Mouse (Mus musculus): ENCODE measurements around the gene Mrpl2. TPM values are rescaled to one million over a fixed set of nuclear protein-coding genes. Genes with fewer than 3 reads are reported as not detected.

Mrpl2 gene
- polyA plus RNA-seq, 1 experiment from 2014 or later = 117 TPM

DNA sequence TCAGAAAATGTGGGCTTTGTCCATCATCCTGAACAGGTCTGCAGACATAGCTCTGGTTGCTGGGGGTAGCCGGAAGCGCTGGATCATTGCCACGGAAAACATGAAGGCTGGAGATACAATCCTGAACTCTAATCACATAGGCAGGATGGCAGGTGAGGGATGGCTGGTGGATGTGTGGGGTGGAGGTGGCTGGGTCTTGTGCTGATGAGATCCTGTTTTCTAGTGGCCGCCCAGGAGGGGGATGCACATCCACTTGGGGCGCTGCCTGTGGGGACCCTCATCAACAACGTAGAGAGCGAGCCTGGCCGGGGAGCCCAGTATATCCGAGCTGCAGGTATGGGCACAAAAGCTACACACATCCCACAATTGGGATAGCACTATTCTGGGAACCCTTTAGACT is 2.4 kb downstream of the Mrpl2 start:
- DNase-seq (ENCODE audit: low spot score) (no peak), ATAC-seq (replicated peaks; ENCODE audit: low FRiP score) (no peak)
- Histone ChIP-seq H3K4me1 (replicated peaks; ENCODE audit: control insufficient read depth, insufficient read depth, low read length) (peaks cover 27% of the 10 kb centered on the region), H3K4me3 (ENCODE audit: low read depth, low read length) (no peak overlapping the region), H3K9me3 (ENCODE audit: control insufficient read depth, low read length) (no peaks in the 10 kb centered on the region), H3K4me2 (ENCODE audit: low read depth, low read length, severe bottlenecking) (no peak overlapping the region), H3K9ac (ENCODE audit: low read length) (no peak overlapping the region), H3K27me3 (ENCODE audit: control insufficient read depth, insufficient read depth, low read length) (no peaks in the 10 kb centered on the region), H3K36me3 (ENCODE audit: control insufficient read depth, insufficient read depth, low read length) (no peaks in the 10 kb centered on the region), H3K27ac (ENCODE audit: low read depth, low read length) (no peak overlapping the region)
- WGBS = 95% methylated on average over 9 of the region's 9 CpGs

DNA sequence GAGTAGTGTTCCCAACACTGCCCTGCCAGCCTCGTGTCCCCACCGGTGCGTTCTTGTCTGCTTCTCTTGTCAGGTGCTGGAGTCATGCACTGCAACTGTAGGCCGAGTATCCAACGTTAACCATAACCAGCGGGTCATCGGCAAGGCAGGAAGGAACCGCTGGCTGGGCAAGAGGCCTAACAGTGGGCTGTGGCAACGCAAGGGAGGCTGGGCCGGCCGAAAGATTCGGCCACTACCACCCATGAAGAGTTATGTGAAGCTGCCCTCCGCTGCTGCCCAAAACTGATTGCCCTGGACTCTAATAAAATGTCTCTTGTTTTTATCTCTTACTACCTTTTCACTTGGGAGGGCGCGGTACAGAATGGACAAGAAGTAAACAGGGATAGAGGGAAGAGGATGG is 3.8 kb downstream of the Mrpl2 start:
- ATAC-seq (replicated peaks; ENCODE audit: low FRiP score) = no peak
- Histone ChIP-seq H3K9ac (ENCODE audit: low read length) (peak overlapping the region; percentile 92), H3K27ac (ENCODE audit: low read depth, low read length) (peak overlapping the region; percentile 84), H3K9me3 (ENCODE audit: control insufficient read depth, low read length) (no peaks in the 10 kb centered on the region), H3K36me3 (ENCODE audit: control insufficient read depth, insufficient read depth, low read length) (peaks cover 10% of the 10 kb centered on the region; the same call in 1 of the 2 replicates), H3K4me3 (ENCODE audit: low read depth, low read length) (peak overlapping the region; percentile 68), H3K4me2 (ENCODE audit: low read depth, low read length, severe bottlenecking) (peak overlapping the region; percentile 86), H3K4me1 (replicated peaks; ENCODE audit: control insufficient read depth, insufficient read depth, low read length) (peaks cover 25% of the 10 kb centered on the region), H3K27me3 (ENCODE audit: control insufficient read depth, insufficient read depth, low read length) (no peaks in the 10 kb centered on the region)
- no peak for DNase-seq (ENCODE audit: low spot score)
- 39% methylated on average over 15 of the region's 15 CpGs for WGBS

DNA sequence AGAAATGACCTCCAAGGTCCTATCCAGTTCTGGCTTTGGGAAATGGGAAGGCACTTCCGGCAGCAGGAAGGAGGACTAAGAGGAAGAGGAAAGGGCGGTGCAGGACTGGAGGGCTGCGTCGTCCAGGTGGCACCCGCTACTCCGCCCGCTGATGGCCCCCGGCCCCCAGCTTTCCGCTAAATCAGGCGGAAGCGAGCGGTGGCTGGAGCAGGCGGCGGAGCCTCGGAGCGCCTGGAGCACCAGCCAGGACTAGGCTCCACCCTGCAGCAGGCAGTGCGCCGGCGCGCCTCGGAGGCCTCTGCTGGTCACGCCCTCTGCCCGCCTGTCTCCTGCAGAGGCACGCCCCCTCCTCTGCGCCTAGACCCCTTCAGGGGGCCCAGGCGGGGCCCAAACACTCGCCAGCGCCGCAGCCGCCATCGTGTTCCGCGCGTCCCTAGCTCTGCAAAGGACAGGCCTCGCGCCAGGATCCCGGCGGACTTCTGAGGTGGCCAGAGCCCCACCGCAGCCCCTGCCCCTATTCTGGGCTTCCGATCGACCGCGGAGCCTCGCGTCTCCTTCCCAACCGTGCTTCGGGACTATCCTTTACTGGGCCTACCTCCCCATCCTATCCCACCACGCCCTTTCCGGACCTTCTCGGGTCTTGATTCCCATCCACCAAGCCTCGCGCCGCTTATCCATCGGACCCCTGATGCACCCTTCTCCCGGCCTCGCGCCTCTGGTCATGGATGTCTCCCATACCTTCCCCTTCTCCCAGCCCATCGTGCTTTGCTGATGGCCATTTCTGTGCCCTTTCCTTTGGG is 4.4 kb downstream of the Mrpl2 start, which contains the start of gene Cul7:
Cul7 (plus strand) TSS at position 106 of the 800 bp plus-strand sequence.
- Histone ChIP-seq H3K27ac (ENCODE audit: low read depth, low read length) (peak within 1 kb of the TSS; percentile 84), H3K36me3 (ENCODE audit: control insufficient read depth, insufficient read depth, low read length) (peaks cover 13% of the 10 kb centered on the region; the same call in 1 of the 2 replicates), H3K27me3 (ENCODE audit: control insufficient read depth, insufficient read depth, low read length) (no peaks in the 10 kb centered on the region), H3K4me2 (ENCODE audit: low read depth, low read length, severe bottlenecking) (peak within 1 kb of the TSS; percentile 86), H3K4me1 (replicated peaks; ENCODE audit: control insufficient read depth, insufficient read depth, low read length) (peaks cover 20% of the 10 kb centered on the region), H3K9me3 (ENCODE audit: control insufficient read depth, low read length) (no peaks in the 10 kb centered on the region), H3K4me3 (ENCODE audit: low read depth, low read length) (peak within 1 kb of the TSS; percentile 68), H3K9ac (ENCODE audit: low read length) (peak within 1 kb of the TSS; percentile 92)
- under 1% methylated on average over 58 of the region's 58 CpGs for WGBS
- DNase-seq (ENCODE audit: low spot score) = peak; percentile 97
- peak; percentile 93 for ATAC-seq (replicated peaks; ENCODE audit: low FRiP score)

DNA sequence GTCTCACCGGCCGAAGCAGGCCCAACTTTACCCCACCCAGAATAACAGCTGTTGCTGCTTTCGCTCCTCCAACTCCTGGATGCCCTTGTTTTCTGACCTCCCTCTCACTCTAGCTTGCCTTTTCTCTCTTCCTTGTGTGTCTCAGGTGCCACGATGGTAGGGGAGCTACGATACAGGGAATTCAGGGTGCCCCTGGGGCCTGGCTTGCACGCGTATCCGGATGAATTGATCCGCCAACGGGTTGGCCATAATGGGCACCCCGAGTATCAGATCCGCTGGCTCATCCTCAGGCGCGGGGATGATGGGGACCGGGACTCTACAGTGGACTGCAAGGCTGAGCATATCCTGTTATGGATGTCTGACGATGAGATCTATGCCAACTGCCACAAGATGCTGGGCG is 5.3 kb downstream of the Mrpl2 start:
- no peaks in the 10 kb centered on the region for H3K9me3 ChIP-seq (ENCODE audit: control insufficient read depth, low read length)
- DNase-seq (ENCODE audit: low spot score) (no peak), ATAC-seq (replicated peaks; ENCODE audit: low FRiP score) (no peak)
- no peaks in the 10 kb centered on the region for H3K27me3 ChIP-seq (ENCODE audit: control insufficient read depth, insufficient read depth, low read length)
- peaks cover 15% of the 10 kb centered on the region; the same call in 1 of the 2 replicates for H3K36me3 ChIP-seq (ENCODE audit: control insufficient read depth, insufficient read depth, low read length)
- peak overlapping the region; percentile 68 for H3K4me3 ChIP-seq (ENCODE audit: low read depth, low read length)
- H3K27ac ChIP-seq (ENCODE audit: low read depth, low read length) = no peak overlapping the region
- peak overlapping the region; percentile 86 for H3K4me2 ChIP-seq (ENCODE audit: low read depth, low read length, severe bottlenecking)
- 79% methylated on average over 17 of the region's 17 CpGs for WGBS
- H3K4me1 ChIP-seq (replicated peaks; ENCODE audit: control insufficient read depth, insufficient read depth, low read length) = peaks cover 20% of the 10 kb centered on the region
- peak overlapping the region; percentile 92 for H3K9ac ChIP-seq (ENCODE audit: low read length)

DNA sequence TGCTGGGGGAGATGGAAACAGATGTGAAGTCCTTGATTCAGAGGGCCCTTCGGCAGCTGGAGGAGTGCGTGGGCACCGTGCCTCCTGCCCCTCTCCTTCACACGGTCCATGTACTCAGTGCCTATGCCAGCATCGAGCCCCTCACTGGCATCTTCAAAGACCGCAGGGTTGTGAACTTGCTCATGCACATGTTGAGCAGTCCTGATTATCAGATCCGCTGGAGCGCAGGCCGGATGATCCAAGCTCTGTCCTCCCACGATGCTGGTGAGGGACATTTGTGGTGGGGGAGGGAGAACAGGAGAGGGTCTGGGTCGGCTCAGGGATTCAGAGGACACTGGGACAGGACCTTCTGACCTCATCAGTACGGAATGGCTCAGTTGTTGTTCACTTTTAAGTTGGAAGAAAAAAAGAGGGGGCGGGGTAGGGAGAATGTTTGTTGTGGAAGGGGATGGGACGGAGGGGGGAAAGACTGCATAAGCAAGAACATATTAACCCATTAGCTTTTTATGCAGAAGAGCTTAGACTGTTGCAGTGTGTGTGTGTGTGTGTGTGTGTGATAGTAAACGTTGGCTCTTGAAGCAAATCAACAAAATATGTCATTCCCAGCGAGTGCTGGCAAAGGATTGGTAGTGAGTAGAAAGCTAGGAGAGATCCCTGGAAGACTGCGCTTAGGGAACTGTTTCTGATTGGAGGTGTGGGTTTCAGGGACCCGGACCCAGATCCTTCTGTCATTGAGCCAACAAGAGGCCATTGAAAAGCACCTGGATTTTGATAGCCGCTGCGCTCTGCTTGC is 5.9 kb downstream of the Mrpl2 start:
- ATAC-seq (replicated peaks; ENCODE audit: low FRiP score) (no peak), DNase-seq (ENCODE audit: low spot score) (no peak)
- 78% methylated on average over 20 of the region's 20 CpGs for WGBS

DNA sequence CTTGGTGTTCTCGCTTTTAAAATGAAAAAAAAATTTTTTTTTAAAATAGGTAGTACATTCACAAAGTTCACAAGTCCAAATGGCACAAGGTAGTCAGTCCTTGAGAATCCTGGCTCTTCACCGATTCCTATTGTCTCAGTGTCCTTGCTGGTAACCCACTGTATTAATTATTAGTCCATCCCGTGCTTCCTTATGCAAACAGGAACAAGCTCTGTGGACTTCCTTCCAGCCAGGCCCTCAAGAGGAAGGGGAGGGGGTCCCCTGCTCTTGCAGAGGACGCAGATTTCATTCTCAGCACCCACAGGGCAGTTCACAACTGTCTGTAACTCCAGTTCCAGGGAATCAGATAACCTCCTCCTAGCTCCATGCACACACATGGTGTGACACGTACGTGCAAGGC is 10.0 kb downstream of the Mrpl2 start:
- no peaks in the 10 kb centered on the region for H3K27me3 ChIP-seq (ENCODE audit: control insufficient read depth, insufficient read depth, low read length)
- H3K36me3 ChIP-seq (ENCODE audit: control insufficient read depth, insufficient read depth, low read length) = peaks cover 26% of the 10 kb centered on the region
- DNase-seq (ENCODE audit: low spot score) (no peak), ATAC-seq (replicated peaks; ENCODE audit: low FRiP score) (no peak)
- no peak overlapping the region for H3K4me3 ChIP-seq (ENCODE audit: low read depth, low read length)
- H3K9ac ChIP-seq (ENCODE audit: low read length) = no peak overlapping the region
- H3K4me1 ChIP-seq (replicated peaks; ENCODE audit: control insufficient read depth, insufficient read depth, low read length) = peaks cover 9% of the 10 kb centered on the region
- H3K4me2 ChIP-seq (ENCODE audit: low read depth, low read length, severe bottlenecking) = no peak overlapping the region
- H3K9me3 ChIP-seq (ENCODE audit: control insufficient read depth, low read length) = no peaks in the 10 kb centered on the region
- H3K27ac ChIP-seq (ENCODE audit: low read depth, low read length) = no peak overlapping the region
- WGBS = 92% methylated on average over 6 of the region's 6 CpGs

More for the DNA sequence above, 5.9 kb downstream of the Mrpl2 start:
- Histone ChIP-seq H3K4me2 (ENCODE audit: low read depth, low read length, severe bottlenecking) (peak overlapping the region; percentile 86), H3K27ac (ENCODE audit: low read depth, low read length) (no peak overlapping the region), H3K9ac (ENCODE audit: low read length) (peak overlapping the region; percentile 10), H3K36me3 (ENCODE audit: control insufficient read depth, insufficient read depth, low read length) (peaks cover 15% of the 10 kb centered on the region; the same call in 1 of the 2 replicates), H3K4me3 (ENCODE audit: low read depth, low read length) (peak overlapping the region; percentile 6; the same call in 1 of the 2 replicates), H3K9me3 (ENCODE audit: control insufficient read depth, low read length) (no peaks in the 10 kb centered on the region), H3K27me3 (ENCODE audit: control insufficient read depth, insufficient read depth, low read length) (no peaks in the 10 kb centered on the region), H3K4me1 (replicated peaks; ENCODE audit: control insufficient read depth, insufficient read depth, low read length) (peaks cover 17% of the 10 kb centered on the region)

DNA sequence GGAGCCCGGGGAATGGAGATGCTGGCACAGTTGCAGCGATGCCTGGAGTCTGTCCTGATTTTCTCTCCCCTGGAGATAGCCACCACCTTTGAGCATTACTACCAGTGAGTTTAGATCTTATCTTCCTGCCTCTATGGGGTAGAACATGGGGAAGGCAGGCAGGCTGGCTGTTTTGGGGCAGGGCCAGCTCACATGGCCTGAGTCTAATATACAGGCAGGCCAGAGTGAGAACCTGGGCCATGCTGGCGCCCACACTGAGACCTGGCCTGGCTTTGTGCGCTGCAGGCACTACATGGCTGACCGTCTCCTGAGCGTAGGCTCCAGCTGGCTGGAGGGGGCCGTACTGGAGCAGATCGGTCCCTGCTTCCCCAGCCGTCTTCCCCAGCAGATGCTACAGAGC is 15.3 kb downstream of the Mrpl2 start:
- H3K4me2 ChIP-seq (ENCODE audit: low read depth, low read length, severe bottlenecking) = no peak overlapping the region
- ATAC-seq (replicated peaks; ENCODE audit: low FRiP score) (no peak), DNase-seq (ENCODE audit: low spot score) (no peak)
- no peaks in the 10 kb centered on the region for H3K9me3 ChIP-seq (ENCODE audit: control insufficient read depth, low read length)
- H3K4me3 ChIP-seq (ENCODE audit: low read depth, low read length) = no peak overlapping the region
- H3K27me3 ChIP-seq (ENCODE audit: control insufficient read depth, insufficient read depth, low read length) = no peaks in the 10 kb centered on the region
- no peak overlapping the region for H3K9ac ChIP-seq (ENCODE audit: low read length)
- no peak overlapping the region for H3K27ac ChIP-seq (ENCODE audit: low read depth, low read length)
- 96% methylated on average over 9 of the region's 9 CpGs for WGBS
- H3K36me3 ChIP-seq (ENCODE audit: control insufficient read depth, insufficient read depth, low read length) = peaks cover 27% of the 10 kb centered on the region
- no peaks in the 10 kb centered on the region for H3K4me1 ChIP-seq (replicated peaks; ENCODE audit: control insufficient read depth, insufficient read depth, low read length)

DNA sequence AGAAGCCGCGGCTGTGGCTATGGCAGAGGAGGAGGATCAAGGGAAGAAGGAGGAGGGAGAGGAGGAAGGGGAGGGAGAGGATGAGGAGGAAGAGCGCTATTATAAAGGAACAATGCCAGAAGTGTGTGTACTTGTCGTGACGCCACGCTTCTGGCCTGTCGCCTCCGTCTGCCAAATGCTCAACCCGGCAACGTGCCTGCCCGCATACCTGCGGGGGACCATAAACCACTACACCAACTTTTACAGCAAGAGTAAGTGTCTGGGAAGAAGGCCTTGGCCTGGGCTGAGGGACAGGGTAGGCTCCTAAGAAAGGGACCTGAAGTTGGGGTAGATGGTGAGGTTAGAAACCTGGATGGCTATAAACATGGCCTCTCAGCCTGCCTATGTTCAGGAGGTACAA is 16.0 kb downstream of the Mrpl2 start:
- no peak overlapping the region for H3K4me2 ChIP-seq (ENCODE audit: low read depth, low read length, severe bottlenecking)
- no peaks in the 10 kb centered on the region for H3K27me3 ChIP-seq (ENCODE audit: control insufficient read depth, insufficient read depth, low read length)
- peaks cover 29% of the 10 kb centered on the region for H3K36me3 ChIP-seq (ENCODE audit: control insufficient read depth, insufficient read depth, low read length)
- ATAC-seq (replicated peaks; ENCODE audit: low FRiP score) (no peak), DNase-seq (ENCODE audit: low spot score) (no peak)
- no peak overlapping the region for H3K27ac ChIP-seq (ENCODE audit: low read depth, low read length)
- H3K9ac ChIP-seq (ENCODE audit: low read length) = no peak overlapping the region
- no peaks in the 10 kb centered on the region for H3K9me3 ChIP-seq (ENCODE audit: control insufficient read depth, low read length)
- no peak overlapping the region for H3K4me3 ChIP-seq (ENCODE audit: low read depth, low read length)
- 97% methylated on average over 12 of the region's 12 CpGs for WGBS
- no peaks in the 10 kb centered on the region for H3K4me1 ChIP-seq (replicated peaks; ENCODE audit: control insufficient read depth, insufficient read depth, low read length)
